Mouse (Mus musculus) brain, embryonic 14.5 days (tissue): ENCODE results near the gene Gm49388.

ENCODE experiments used
- CTCF ChIP-seq: fragments of 200-500 bp; IDR thresholded peaks from 2 replicates; pipeline ENCODE4 v1.5.1; 2012; ENCODE audit warnings: inconsistent platforms, mild to moderate bottlenecking, moderate library complexity, borderline replicate concordance; ENCODE audit not compliant: insufficient read depth, insufficient read length; ENCODE audit errors: extremely low read depth
- POLR2A ChIP-seq: fragments of 200-500 bp; IDR thresholded peaks from 2 replicates; pipeline ENCODE4 v1.6.1; 2012; ENCODE audit warnings: mild to moderate bottlenecking, inconsistent platforms, borderline replicate concordance; ENCODE audit not compliant: poor library complexity, insufficient read depth, insufficient read length, severe bottlenecking; ENCODE audit errors: extremely low read depth

DNA sequence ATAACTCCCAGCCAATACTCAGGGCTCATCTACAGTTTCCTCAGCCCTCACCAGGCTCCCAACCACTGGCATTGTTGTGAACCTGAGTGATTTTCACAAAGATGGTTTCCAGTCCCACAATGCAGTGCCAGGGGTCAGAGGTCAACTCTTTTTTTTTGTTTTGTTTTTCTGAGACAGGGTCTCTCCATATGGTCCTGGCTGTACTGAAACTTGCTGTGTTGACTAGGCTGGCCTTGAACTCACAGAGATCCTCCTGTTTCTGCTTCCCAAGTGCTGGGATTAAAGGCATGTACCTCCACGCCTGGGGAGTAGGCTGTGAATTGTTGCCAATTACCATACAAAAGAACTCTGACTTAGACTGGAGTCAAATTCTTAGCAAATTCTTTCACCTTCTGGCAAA, 24.4 kb downstream of the Gm49388 start:
- no peak for TF ChIP-seq CTCF
- no peak for TF ChIP-seq POLR2A
